Mouse (Mus musculus): ENCODE measurements around the gene Abca8a.

The Abca8a gene

DNA sequence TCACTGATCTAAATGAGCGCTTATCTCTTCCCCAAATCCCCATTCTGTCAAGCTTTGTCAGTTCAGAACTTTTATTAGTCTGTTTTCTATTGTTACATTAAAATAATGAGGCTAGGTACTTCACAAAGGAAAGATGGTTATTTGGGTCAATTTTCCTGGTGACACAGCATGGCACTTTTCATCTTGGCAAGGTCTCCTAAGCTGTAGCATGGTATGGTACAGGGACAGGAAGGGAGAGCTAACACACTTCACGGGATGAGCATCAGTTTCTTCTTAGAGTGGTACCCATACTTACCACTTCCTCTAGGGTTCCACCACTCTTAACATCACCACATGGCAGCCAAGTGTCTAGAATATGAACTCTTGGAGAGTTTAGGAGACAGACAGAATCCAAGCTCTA, 113.9 kb downstream of the Abca8a start:
- no peak for DNase-seq

Data from kidney, postnatal 36 days (tissue).